Comparison of ENCODE assay signal across 10 mouse cellular contexts in genomic region chr11:75133391-75133790, GRCm38 (mm10). TPM values are rescaled to one million over a fixed set of nuclear protein-coding genes. Genes with fewer than 3 reads are reported as not detected.
DNase-seq lines count a peak whose midpoint lies in the region; ATAC-seq lines count a peak whose summit lies in the region.
"Had no signal": no experiment of that assay in that cellular context is flagged by ENCODE, and none has a peak within 500 bp of the region (broad histone marks: within the 10 kb centered on the region; RNA-seq: fewer than 3 reads in every experiment).

No protein-coding gene starts in this region.

- peak overlapping the region; percentile 31; the same call in 1 of the 2 replicates for H3K27ac ChIP-seq in forebrain, embryonic 10.5 days
- no peak overlapping the region for H3K27ac ChIP-seq in forebrain, embryonic 16.5 days (ENCODE audit: low read length)
- peak overlapping the region; percentile 75 for H3K27ac ChIP-seq in kidney, embryonic 16.5 days (ENCODE audit: low read length)
- peak overlapping the region; percentile 64; the same call in 1 of the 2 replicates for H3K27ac ChIP-seq in limb, embryonic 13.5 days

- no peak overlapping the region for H3K4me3 ChIP-seq in forebrain, embryonic 10.5 days
- H3K4me3 ChIP-seq in forebrain, embryonic 16.5 days (replicated peaks; ENCODE audit: low read length), result no peak overlapping the region
- H3K4me3 ChIP-seq in kidney, embryonic 16.5 days (ENCODE audit: low read length), result no peak overlapping the region
- no peak overlapping the region for H3K4me3 ChIP-seq in limb, embryonic 13.5 days

- H3K4me1 ChIP-seq in forebrain, embryonic 10.5 days, result peaks cover 35% of the 10 kb centered on the region
- H3K4me1 ChIP-seq in forebrain, embryonic 16.5 days (replicated peaks; ENCODE audit: control insufficient read depth, insufficient read depth, low read length), result peaks cover 26% of the 10 kb centered on the region
- H3K4me1 ChIP-seq in kidney, embryonic 16.5 days (ENCODE audit: insufficient read depth, low read length), result peaks cover 38% of the 10 kb centered on the region
- H3K4me1 ChIP-seq in limb, embryonic 13.5 days, result peaks cover 61% of the 10 kb centered on the region

- no peak overlapping the region for H3K9ac ChIP-seq in forebrain, embryonic 16.5 days (replicated peaks; ENCODE audit: low read depth, low read length)
- H3K9ac ChIP-seq in kidney, embryonic 16.5 days (replicated peaks; ENCODE audit: low read length), result peak overlapping the region; percentile 39; the same call in 1 of the 2 replicates
- 0 out of 2 replicates have a peak overlapping the region, but pooled peaks have one; percentile 14 for H3K9ac ChIP-seq in limb, embryonic 13.5 days

- DNase-seq in forebrain, embryonic 10.5 days (ENCODE audit: extremely low spot score, low spot score), result no peak
- DNase-seq in kidney, adult 9 months, result no peak
- DNase-seq in cerebellum, postnatal 14 days, result peak; percentile 67 to 78
- no peak for DNase-seq in left cerebral cortex, adult 8-10 months (ENCODE audit: low spot score in 2 of 2)
- DNase-seq: gastrocnemius, postnatal 10 days; right cerebral cortex, postnatal 4 days had no signal

- peaks cover 4% of the 10 kb centered on the region; the same call in 1 of the 2 replicates for H3K36me3 ChIP-seq in forebrain, embryonic 10.5 days (replicated peaks)
- no peaks in the 10 kb centered on the region for H3K36me3 ChIP-seq in forebrain, embryonic 16.5 days (ENCODE audit: control insufficient read depth, insufficient read depth)
- H3K36me3 ChIP-seq in kidney, embryonic 16.5 days (ENCODE audit: insufficient read depth, low read length), result no peaks in the 10 kb centered on the region
- H3K36me3 ChIP-seq in limb, embryonic 13.5 days, result 0 out of 2 replicates have a peak, but pooled peaks cover 2% of the 10 kb centered on the region

- no peak for ATAC-seq in forebrain, embryonic 16.5 days
- no peak for ATAC-seq in kidney, embryonic 16.5 days (ENCODE audit: low FRiP score, low TSS enrichment)
- ATAC-seq in limb, embryonic 13.5 days (ENCODE audit: low FRiP score, low read depth), result no peak
- no peak for ATAC-seq in CD4-positive, CD25-positive, alpha-beta regulatory T cell, adult 4 months

- H3K27me3 ChIP-seq in forebrain, embryonic 10.5 days (ENCODE audit: poor library complexity, severe bottlenecking), result no peaks in the 10 kb centered on the region
- H3K27me3 ChIP-seq in forebrain, embryonic 16.5 days (replicated peaks; ENCODE audit: control insufficient read depth, insufficient read depth, low read length), result no peaks in the 10 kb centered on the region
- no peaks in the 10 kb centered on the region for H3K27me3 ChIP-seq in kidney, embryonic 16.5 days (ENCODE audit: insufficient read depth, low read length)
- no peaks in the 10 kb centered on the region for H3K27me3 ChIP-seq in limb, embryonic 13.5 days

- 92% methylated on average over 5 of the region's 5 CpGs for WGBS in forebrain, embryonic 10.5 days
- 77% methylated on average over 5 of the region's 5 CpGs for WGBS in forebrain, embryonic 16.5 days
- WGBS in kidney, embryonic 16.5 days, result 82% methylated on average over 5 of the region's 5 CpGs
- 87% methylated on average over 5 of the region's 5 CpGs for WGBS in limb, embryonic 13.5 days

- H3K4me2 ChIP-seq in forebrain, embryonic 16.5 days (ENCODE audit: low read length), result no peak overlapping the region
- no peak overlapping the region for H3K4me2 ChIP-seq in kidney, embryonic 16.5 days (replicated peaks; ENCODE audit: low read depth, low read length)
- H3K4me2 ChIP-seq in limb, embryonic 13.5 days (replicated peaks), result no peak overlapping the region

- no peaks in the 10 kb centered on the region for H3K9me3 ChIP-seq in forebrain, embryonic 10.5 days
- no peaks in the 10 kb centered on the region for H3K9me3 ChIP-seq in forebrain, embryonic 16.5 days (ENCODE audit: control insufficient read depth, low read length)
- H3K9me3 ChIP-seq in kidney, embryonic 16.5 days (ENCODE audit: low read length), result no peaks in the 10 kb centered on the region
- H3K9me3 ChIP-seq in limb, embryonic 13.5 days, result no peaks in the 10 kb centered on the region

RNA-seq across cellular contexts. Expression of gene Hic1, which starts 35.9 kb away (rescaled TPM):
- polyA plus RNA-seq in forebrain, embryonic 10.5 days (2016; fragmentation: Nextera tagmentation; extraction: Ambion mirVana), result 0.12 and 0.21 TPM in 2 replicates
- polyA plus RNA-seq in forebrain, embryonic 16.5 days (2015; fragmentation: Nextera tagmentation; extraction: Ambion mirVana), result 1.2 and 2.3 TPM in 2 replicates
- 16.1 and 16.2 TPM in 2 replicates for polyA plus RNA-seq in kidney, embryonic 16.5 days (2015; fragmentation: Nextera tagmentation; extraction: Ambion mirVana)
- 28.2 and 29.3 TPM in 2 replicates for polyA plus RNA-seq in limb, embryonic 13.5 days (2015; fragmentation: Nextera tagmentation; extraction: Ambion mirVana)
- under 1 TPM in 1 of 2 experiments, not detected in 1; 0.36 TPM for polyA plus RNA-seq in CD4-positive, CD25-positive, alpha-beta regulatory T cell, adult 4 months (2017; shearing (Covaris generic))
- 1 to 10 TPM; 3.2 to 3.7 (median 3.4) TPM for total RNA-seq in left cerebral cortex, adult 8-10 months (2022)

RNA-seq across cellular contexts. Expression of gene Ovca2, which starts 45.2 kb away (rescaled TPM):
- polyA plus RNA-seq in forebrain, embryonic 10.5 days (2016; fragmentation: Nextera tagmentation; extraction: Ambion mirVana), result 33.6 and 34.0 TPM in 2 replicates
- 18.0 and 20.8 TPM in 2 replicates for polyA plus RNA-seq in forebrain, embryonic 16.5 days (2015; fragmentation: Nextera tagmentation; extraction: Ambion mirVana)
- polyA plus RNA-seq in kidney, embryonic 16.5 days (2015; fragmentation: Nextera tagmentation; extraction: Ambion mirVana), result 26.1 and 26.9 TPM in 2 replicates
- polyA plus RNA-seq in limb, embryonic 13.5 days (2015; fragmentation: Nextera tagmentation; extraction: Ambion mirVana), result 27.8 and 29.5 TPM in 2 replicates
- polyA plus RNA-seq in CD4-positive, CD25-positive, alpha-beta regulatory T cell, adult 4 months (2017; shearing (Covaris generic)), result 10 to 100 TPM; 19.2 to 29.4 TPM
- 10 to 100 TPM; 12.8 to 13.5 (median 13.2) TPM for total RNA-seq in left cerebral cortex, adult 8-10 months (2022)

RNA-seq across cellular contexts. Expression of gene Dph1, which starts 57.6 kb away (rescaled TPM):
- 29.5 TPM in 2 replicates for polyA plus RNA-seq in forebrain, embryonic 10.5 days (2016; fragmentation: Nextera tagmentation; extraction: Ambion mirVana)
- polyA plus RNA-seq in forebrain, embryonic 16.5 days (2015; fragmentation: Nextera tagmentation; extraction: Ambion mirVana), result 15.4 and 16.1 TPM in 2 replicates
- 28.2 and 28.4 TPM in 2 replicates for polyA plus RNA-seq in kidney, embryonic 16.5 days (2015; fragmentation: Nextera tagmentation; extraction: Ambion mirVana)
- 23.9 and 24.9 TPM in 2 replicates for polyA plus RNA-seq in limb, embryonic 13.5 days (2015; fragmentation: Nextera tagmentation; extraction: Ambion mirVana)
- polyA plus RNA-seq in CD4-positive, CD25-positive, alpha-beta regulatory T cell, adult 4 months (2017; shearing (Covaris generic)), result 10 to 100 TPM; 11.0 to 20.6 TPM
- total RNA-seq in left cerebral cortex, adult 8-10 months (2022), result 10 to 100 TPM; 22.7 to 28.7 (median 27.0) TPM

Comparison
In these comparisons a context has a peak if more than half of its experiments do, and no peak if none do; other contexts are left out.
1. DNase-seq: peak in cerebellum, postnatal 14 days (2 of 2); none in forebrain, embryonic 10.5 days (single experiment), kidney, adult 9 months (single experiment) and left cerebral cortex, adult 8-10 months (0 of 2).